Mouse (Mus musculus) heart, adult 11 months (tissue): ENCODE measurements around the gene Fam186b.

Experiments
- DNase-seq: peaks from one replicate; pipeline ENCODE4 v3.0.0; 2022

The Fam186b gene

GRCm38 (mm10) chr15:99295484-99295981 is at the start of gene Fam186b:
Gene Fam186b (minus strand): TSS chr15:99295888.
- no peak for DNase-seq

DNA sequence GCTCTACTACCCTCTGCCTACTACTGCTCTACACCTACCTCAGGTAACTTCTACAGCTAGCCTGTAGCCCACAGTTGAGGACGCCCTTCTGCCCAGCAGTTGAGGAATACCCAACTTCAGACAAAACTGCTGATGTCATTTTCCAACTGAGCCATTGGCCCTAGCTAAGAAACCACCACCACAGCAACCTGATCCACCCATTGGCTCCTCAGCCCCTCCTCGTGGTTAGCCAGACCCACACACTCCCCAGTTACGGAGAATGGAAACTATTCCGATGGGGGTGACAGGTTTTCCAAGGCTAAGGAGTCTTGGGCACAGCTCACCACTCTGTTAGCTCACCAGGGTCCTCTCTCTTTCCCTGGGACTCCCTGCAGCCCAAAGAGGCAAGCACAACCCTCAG is 49.3 kb upstream of the Fam186b start:
- peak; percentile 94 for DNase-seq

- peak; percentile 98 for DNase-seq
Measured at GRCm38 (mm10) chr15:99344148-99344870, 48.6 kb upstream of the Fam186b start.

DNA sequence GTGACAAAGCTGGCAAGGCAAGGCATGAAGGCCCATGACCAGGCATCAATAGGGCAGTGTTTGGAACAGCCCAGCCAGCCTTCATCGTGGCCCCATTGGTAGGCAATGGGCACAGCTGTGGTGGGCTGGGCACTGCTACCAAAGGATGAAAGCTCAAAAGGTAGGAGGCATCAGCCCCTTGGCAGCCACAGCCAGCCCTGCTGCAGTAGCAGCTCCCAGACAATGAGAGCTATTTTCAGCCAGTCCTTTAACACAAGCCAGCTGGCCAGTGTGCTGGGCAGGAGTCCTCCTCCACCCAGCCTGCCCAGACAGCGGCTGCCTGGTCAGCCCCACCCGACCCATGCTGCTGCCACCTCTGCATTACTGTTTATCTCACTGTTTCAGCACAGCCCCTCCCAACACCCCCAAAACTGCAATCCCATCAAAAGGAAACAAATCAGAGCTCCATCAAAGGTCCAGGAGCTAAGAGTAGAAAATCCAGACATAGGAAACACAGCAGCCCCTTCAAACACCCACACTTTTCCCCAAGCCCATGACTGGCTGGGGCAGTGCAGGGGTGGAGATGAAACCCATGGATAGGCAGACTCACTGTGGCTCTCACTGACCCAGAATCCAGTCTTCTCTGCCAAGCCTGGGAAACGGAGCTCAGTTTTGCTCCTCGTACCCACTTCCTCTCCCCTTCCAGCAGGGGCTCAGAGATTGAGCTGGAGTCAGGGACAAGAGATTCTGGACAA is 47.9 kb upstream of the Fam186b start:
- peak; percentile 99 for DNase-seq

- DNase-seq = peak; percentile 90
Measured at GRCm38 (mm10) chr15:99342194-99342981, 46.7 kb upstream of the Fam186b start.

GRCm38 (mm10) chr15:99341102-99341501 is 45.4 kb upstream of the Fam186b start:
- peak; percentile 91 for DNase-seq

- peak; percentile 88 for DNase-seq
Measured at GRCm38 (mm10) chr15:99339669-99340068, 44.0 kb upstream of the Fam186b start.

- DNase-seq = no peak
Measured at GRCm38 (mm10) chr15:99338916-99339315, 43.2 kb upstream of the Fam186b start.

- no peak for DNase-seq
Measured at GRCm38 (mm10) chr15:99335801-99336320, 40.2 kb upstream of the Fam186b start.

- peak; percentile 94 for DNase-seq
Measured at GRCm38 (mm10) chr15:99334500-99334899, 38.8 kb upstream of the Fam186b start.

DNA sequence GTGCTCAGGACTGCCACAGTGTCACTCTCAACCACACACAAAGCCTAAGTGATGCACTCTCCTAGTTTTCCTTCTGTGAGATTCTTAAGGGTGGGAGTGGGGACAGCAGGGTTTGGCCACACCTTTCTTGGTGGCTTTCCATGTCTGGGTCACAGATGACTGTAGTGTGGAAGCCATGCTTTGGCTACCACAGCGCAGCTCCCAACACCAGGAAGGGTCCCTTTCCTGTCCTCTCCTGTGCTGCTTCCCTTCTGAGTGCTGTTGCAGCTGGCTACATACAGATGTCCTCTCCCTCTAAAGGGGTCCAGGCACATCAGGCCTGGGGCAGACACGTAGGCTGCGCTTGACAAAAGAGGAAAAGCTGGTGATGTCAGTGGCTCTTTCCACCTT is 38.0 kb upstream of the Fam186b start:
- DNase-seq = peak; percentile 98

DNA sequence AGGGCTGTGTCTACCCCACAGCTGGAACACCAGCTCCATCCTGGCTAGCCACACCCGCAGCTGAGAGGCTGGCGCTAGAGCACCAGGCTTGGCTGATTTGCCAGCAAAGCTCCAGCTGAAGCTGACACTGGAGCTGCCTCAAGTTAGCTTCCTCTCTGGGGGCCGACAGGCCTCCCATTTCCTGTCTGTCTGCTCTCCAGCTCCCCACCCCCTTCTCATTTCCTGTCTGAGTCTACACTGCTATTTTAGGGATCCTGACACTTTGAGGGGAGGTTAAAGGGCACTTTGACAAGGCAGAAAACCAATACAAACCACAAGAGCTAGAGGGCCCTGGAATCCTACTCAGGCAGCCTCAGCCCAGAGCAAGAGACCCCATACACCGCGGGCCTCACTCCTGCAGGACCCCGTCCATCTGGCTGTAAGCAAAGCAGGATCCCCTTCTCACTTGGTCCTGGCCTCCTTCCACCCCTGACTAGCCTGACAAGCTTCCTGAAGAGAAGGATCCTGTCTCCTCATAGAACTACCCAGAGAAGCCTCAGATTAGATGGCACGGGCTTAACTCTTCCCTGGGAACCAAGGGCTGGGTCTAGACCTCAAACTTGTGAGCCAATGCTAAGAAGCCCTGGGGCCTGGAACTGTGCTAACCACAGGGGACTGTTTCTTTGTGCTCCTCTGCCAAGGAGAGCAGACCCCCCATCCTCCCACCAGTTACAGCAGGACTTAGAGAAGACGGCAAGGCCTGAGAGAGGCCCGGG is 37.4 kb upstream of the Fam186b start:
- DNase-seq = peak; percentile 100

GRCm38 (mm10) chr15:99332111-99332510 is 36.4 kb upstream of the Fam186b start:
- DNase-seq = peak; percentile 92

DNA sequence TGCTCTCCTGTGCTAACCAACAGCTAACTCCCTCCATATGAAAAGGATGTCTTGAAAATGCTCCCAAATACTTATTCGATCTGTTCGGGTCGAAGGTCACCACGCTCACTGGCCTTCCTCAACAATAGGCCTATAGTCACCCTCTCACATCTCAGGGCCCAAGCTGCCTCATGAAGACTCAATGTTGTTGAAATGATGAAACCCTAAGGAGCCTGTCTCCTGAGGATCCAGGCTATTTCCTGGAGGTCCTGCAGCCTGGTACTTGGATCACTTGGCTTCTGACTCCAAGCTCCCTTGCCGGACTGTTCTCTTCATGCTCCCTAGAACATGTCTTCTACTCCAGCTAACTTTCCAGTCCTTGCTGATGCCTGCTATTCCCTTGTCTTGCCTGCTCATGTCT is 35.7 kb upstream of the Fam186b start:
- peak; percentile 92 for DNase-seq

DNA sequence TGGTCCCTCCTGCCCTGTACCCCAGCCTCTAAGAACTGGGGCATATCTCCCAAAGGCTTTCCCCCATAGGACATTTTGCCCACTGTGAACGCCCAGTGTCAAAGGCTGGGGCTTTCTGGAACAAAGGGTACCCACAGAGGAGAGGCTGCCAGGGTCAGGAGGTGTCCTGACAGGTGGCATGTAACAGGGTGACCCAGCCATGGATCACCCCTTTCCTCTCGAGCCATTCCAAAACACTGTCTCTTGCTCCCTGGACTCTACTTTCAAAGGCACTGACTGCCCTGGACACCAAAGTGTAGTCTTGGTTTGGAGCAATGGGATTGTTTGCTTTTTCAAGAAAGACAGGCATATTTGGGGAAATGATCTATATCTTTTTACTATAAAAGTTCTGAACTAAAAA is 34.6 kb upstream of the Fam186b start:
- peak; percentile 91 for DNase-seq

DNA sequence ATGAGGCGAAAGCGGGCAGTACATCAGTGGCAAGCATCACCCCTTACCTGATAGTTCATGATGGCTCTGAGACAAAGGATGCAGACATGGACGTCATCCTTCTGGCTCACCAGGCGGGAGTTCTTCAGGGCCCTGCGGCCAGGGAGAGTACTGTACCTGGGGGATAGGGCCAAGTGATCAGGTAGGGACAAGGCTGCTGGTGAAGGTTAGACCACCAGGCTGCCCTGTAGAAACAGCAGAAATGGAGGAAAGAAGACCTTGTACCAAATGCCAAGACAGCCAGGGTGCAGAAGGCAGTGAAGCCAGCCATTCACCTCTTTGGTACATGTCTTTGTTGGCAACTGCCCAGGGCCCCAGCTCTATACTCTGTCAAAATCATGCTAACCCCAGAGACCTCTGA is 32.3 kb upstream of the Fam186b start:
- peak; percentile 91 for DNase-seq

DNA sequence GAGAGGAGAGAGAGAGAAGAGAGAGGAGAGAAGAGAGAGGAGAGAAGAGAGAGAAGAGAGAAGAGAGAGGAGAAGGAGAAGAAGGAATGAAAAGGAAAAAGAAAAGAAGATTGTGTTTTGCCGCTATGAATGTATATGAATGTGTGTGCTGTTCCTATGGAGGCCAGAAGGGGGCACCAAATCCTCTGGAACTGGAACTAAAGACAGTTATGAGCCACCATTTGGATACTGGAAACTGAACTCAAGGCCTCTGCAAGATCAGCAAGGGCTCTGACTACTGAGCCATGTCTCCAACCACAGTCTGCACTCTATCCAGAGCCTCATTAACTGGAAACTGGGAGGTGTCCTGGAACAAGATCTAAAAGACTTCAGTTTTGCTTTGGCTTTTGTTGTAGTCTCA is 31.3 kb upstream of the Fam186b start:
- no peak for DNase-seq

DNA sequence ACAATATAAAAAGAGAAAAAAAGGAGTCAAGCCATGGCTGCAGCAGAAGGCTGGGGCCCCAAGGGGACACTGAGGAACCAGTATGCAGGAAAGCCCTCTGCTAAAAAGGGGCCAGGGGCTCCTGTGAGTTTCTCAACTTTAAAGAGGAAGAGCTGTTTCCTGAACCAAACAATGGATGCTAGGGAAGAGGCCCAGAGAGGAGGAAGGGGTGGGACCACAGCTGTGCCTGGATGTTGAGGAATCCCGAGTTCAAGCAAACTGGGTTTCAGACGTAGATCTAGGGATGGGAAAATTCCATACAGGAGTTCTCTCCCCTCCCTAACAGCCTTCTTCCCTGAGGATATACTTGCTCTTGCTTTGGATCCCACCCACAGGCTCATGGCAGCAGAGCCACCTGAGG is 30.7 kb upstream of the Fam186b start:
- DNase-seq = peak; percentile 98

DNA sequence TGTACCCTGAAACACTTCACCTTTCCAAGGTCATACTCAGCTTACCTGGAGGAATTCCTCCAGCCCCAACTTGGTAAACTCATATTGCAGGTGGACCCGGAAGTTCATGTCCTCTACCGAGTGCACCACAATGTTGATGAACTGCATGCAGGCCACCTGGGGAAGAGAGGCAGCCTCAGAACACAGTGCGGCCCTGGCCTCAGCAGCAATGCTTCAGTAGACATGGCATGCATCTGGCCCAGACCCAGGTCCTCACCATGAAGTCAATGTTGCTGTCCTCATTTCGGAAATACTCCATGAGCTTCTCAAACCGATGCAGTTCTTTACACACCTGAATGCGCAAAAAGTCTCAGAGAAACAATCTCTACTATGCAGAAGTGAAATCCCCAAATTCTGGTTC is 29.9 kb upstream of the Fam186b start:
- DNase-seq = peak; percentile 86

DNA sequence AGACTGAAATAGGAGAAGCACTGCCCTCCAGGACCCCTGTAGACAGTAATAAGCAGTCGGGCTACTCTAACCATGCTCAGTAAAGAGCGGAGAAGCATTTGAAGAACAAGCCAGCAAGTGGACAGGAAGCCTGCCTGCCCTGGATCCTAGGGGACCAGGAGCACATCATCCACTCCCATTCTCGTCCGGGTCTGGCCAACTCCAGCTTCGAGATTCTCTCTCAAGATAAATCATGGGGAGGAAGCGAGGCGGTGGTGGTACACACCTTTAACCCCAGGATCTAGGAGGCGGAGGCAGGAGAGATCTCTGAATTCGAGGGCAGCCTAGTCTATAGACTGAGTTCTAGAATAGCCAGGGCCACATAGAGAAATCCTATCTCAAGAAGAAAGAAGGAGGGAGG is 28.5 kb upstream of the Fam186b start:
- peak; percentile 93 for DNase-seq

GRCm38 (mm10) chr15:99320978-99321377 is 25.3 kb upstream of the Fam186b start:
- DNase-seq = peak; percentile 89

DNA sequence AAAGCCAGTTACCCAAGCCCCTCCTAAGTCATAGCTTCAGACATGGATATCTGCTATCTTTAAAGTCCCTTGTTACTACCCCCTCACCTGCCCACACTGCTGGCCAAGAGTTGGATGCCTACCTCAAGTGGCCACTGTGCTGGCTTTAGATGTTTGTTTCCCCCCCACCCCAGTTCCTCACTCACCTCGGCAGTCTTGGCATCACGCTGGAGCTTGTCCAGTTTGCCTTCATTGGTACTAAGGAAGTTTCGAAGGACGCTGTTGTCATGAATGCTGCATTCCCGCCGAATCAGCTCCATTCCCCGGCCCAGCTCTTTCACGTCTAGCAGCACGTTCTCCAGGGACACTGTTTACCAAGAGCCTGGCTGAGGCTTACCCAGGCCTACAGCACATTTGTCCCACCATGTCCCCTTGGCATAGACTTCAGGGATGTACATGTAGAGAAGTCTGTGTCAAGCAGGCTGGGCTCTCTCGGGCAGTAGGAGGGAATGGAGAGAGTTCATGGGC is 24.5 kb upstream of the Fam186b start:
- DNase-seq = peak; percentile 91
